ENCODE assay signal across 7 mouse cellular contexts in the genomic region with DNA sequence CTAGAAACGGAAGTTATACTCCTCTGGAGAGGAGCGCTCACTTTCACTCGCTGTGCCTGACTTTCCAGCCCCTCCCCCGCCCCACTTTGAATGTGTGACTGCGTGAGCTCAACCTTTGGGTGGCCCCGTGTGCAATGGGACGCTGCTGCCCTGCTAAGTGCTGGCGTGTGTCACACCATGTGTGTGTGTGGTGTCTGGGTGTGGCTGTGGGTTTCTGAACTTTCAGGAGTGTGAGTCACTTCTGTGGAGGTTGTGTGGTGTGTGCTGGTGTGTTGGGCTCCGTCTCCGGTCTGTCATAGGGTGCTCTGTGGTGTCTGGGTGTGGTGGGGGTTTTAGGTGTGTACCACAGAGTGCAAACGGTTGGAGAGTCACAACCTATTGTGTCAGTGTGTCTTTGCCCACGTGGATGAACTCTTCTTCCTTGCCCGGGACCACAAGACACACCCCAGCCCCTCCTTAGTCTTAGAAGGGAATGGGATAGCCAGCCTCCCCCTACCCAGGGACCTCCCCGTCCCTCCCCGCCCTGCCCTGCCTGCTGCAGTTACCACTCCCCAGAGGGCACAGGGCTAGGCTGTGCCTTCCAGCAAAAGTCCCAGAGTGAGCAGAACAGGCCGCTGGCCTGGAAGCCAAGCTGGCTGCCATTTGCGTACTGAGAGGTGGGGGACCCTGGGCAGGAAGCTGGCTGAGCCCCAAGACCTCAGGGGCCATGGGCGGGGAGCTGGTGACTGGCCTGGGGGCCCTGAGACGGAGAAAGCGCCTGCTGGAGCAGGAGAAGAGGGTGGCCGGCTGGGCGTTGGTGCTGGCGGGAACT. TPM values are rescaled to one million over a fixed set of nuclear protein-coding genes. Genes with fewer than 3 reads are reported as not detected.
DNase-seq lines count a peak whose midpoint lies in the region; ATAC-seq and TF ChIP-seq lines count a peak whose summit lies in the region.

A gene (plus strand): TSS at position 533 of the 811 bp plus-strand sequence.

- ATAC-seq in neural tube, embryonic 11.5 days (ENCODE audit: insufficient read depth, low FRiP score, low TSS enrichment) = no peak
- ATAC-seq in midbrain, embryonic 13.5 days = no peak

- 0 out of 2 replicates have a peak, but pooled peaks cover 2% of the 10 kb centered on the region for H3K4me1 ChIP-seq in neural tube, embryonic 11.5 days (ENCODE audit: control insufficient read depth, insufficient read depth, low read length)
- peaks cover 11% of the 10 kb centered on the region for H3K4me1 ChIP-seq in embryonic fibroblast, embryonic 13.5 days (ENCODE audit: control insufficient read depth, insufficient read depth, low read length)
- peaks cover 91% of the 10 kb centered on the region for H3K4me1 ChIP-seq in megakaryocyte, embryonic 14.5 days
- peaks cover 15% of the 10 kb centered on the region for H3K4me1 ChIP-seq in midbrain, embryonic 13.5 days (replicated peaks)

- no peak within 1 kb of the TSS for H3K27ac ChIP-seq in neural tube, embryonic 11.5 days (ENCODE audit: low read depth, low read length)
- H3K27ac ChIP-seq in embryonic fibroblast, embryonic 13.5 days (ENCODE audit: insufficient read depth, low read length) = no peak within 1 kb of the TSS
- H3K27ac ChIP-seq in midbrain, embryonic 13.5 days = no peak within 1 kb of the TSS

- peak within 1 kb of the TSS; percentile 37; the same call in 1 of the 2 replicates for H3K9ac ChIP-seq in neural tube, embryonic 11.5 days (ENCODE audit: low read length)
- no peak within 1 kb of the TSS for H3K9ac ChIP-seq in midbrain, embryonic 13.5 days (replicated peaks)

- TF ChIP-seq POLR2A in embryonic fibroblast, embryonic 13.5 days (IDR thresholded peaks at IDR 0.05; ENCODE audit: low read depth, low read length) = no peak

- 0 out of 2 replicates have a peak within 1 kb of the TSS, but pooled peaks have one; percentile 10 for H3K4me3 ChIP-seq in neural tube, embryonic 11.5 days (ENCODE audit: low read depth, low read length)
- H3K4me3 ChIP-seq in embryonic fibroblast, embryonic 13.5 days (ENCODE audit: insufficient read depth, low read length) = peak within 1 kb of the TSS; percentile 4; the same call in 1 of the 2 replicates
- peak within 1 kb of the TSS; percentile 92 for H3K4me3 ChIP-seq in megakaryocyte, embryonic 14.5 days (replicated peaks)
- H3K4me3 ChIP-seq in midbrain, embryonic 13.5 days (replicated peaks) = no peak within 1 kb of the TSS

- H3K36me3 ChIP-seq in neural tube, embryonic 11.5 days (ENCODE audit: control insufficient read depth, insufficient read depth, low read length) = no peaks in the 10 kb centered on the region
- peaks cover 4% of the 10 kb centered on the region for H3K36me3 ChIP-seq in megakaryocyte, embryonic 14.5 days (replicated peaks; ENCODE audit: low read length)
- no peaks in the 10 kb centered on the region for H3K36me3 ChIP-seq in midbrain, embryonic 13.5 days

- H3K27me3 ChIP-seq in neural tube, embryonic 11.5 days (ENCODE audit: control insufficient read depth, insufficient read depth, low read length) = no peaks in the 10 kb centered on the region
- no peaks in the 10 kb centered on the region for H3K27me3 ChIP-seq in megakaryocyte, embryonic 14.5 days (replicated peaks)
- H3K27me3 ChIP-seq in midbrain, embryonic 13.5 days = no peaks in the 10 kb centered on the region

- DNase-seq in neural tube, embryonic 11.5 days (ENCODE audit: low spot score) = no peak
- no peak for DNase-seq in neural tube, embryonic 10.5 days (ENCODE audit: extremely low spot score, low spot score)
- no peak for DNase-seq in right cerebral cortex, adult 18-20 months
- DNase-seq in ovary, adult 18-20 months (ENCODE audit: low spot score) = no peak

- TF ChIP-seq CTCF in embryonic fibroblast, embryonic 13.5 days (IDR thresholded peaks at IDR 0.05; ENCODE audit: borderline replicate concordance, insufficient read depth, low read length) = no peak

- 40% methylated on average over 22 of the region's 23 CpGs for WGBS in neural tube, embryonic 11.5 days
- WGBS in midbrain, embryonic 13.5 days = 50% methylated on average over 23 of the region's 23 CpGs

- no peaks in the 10 kb centered on the region for H3K9me3 ChIP-seq in neural tube, embryonic 11.5 days (ENCODE audit: control insufficient read depth, low read length)
- H3K9me3 ChIP-seq in megakaryocyte, embryonic 14.5 days = no peaks in the 10 kb centered on the region
- no peaks in the 10 kb centered on the region for H3K9me3 ChIP-seq in midbrain, embryonic 13.5 days

- H3K4me2 ChIP-seq in neural tube, embryonic 11.5 days (ENCODE audit: low read depth) = no peak within 1 kb of the TSS
- H3K4me2 ChIP-seq in midbrain, embryonic 13.5 days (replicated peaks) = no peak within 1 kb of the TSS

RNA-seq across cellular contexts. Expression of the gene that starts here (rescaled TPM):
- polyA plus RNA-seq in neural tube, embryonic 11.5 days (2014; fragmentation: Nextera tagmentation; extraction: Ambion mirVana) = 2.4 and 3.8 TPM in 2 replicates
- 1.9 and 3.4 TPM in 2 replicates for polyA plus RNA-seq in embryonic fibroblast, embryonic 13.5 days (2011; ENCODE audit: insufficient read length, low read depth, missing spikeins)
- 9.0 and 25.3 TPM in 2 replicates for polyA plus RNA-seq in megakaryocyte, embryonic 14.5 days (2012; ENCODE audit: insufficient read depth, low replicate concordance)
- polyA plus RNA-seq in midbrain, embryonic 13.5 days (2015; fragmentation: Nextera tagmentation; extraction: Ambion mirVana) = 0.40 and 0.66 TPM in 2 replicates
